Mouse (Mus musculus): ENCODE measurements around the gene Cyp2w1.

The Cyp2w1 gene

DNA sequence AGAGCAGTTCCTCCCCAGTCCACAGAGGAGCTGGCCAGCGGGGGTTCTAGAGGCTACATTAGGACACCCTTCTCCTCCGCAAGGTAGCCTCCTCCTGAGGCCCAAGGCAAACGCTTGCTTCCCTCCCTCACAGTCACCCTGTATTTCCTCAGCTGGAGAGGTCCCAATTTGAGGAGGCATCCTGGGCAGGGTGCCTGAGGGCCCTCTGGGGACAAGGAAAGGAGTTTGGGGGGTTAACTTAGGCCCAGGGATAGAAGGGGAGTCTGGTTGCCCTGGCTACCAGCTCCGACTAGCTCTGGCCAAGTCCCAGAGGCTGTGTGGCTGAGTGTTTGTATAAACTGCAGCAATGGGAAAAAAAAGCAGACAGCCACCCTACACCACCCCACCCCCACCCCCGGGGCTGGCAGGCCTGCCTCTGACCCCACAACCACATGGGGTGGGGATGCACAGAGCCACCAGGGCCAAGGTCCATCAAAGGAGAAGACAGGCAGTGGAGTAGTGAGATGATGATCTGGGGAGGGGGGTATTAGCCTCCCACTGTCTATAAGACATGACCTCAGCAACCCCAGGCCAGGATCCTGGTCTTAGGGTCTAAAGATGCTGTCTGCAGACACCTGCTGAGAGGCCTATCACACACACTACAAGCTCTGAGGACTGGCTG is 12.6 kb downstream of the Cyp2w1 start:
- no peak for DNase-seq (ENCODE audit: low read depth)

DNA sequence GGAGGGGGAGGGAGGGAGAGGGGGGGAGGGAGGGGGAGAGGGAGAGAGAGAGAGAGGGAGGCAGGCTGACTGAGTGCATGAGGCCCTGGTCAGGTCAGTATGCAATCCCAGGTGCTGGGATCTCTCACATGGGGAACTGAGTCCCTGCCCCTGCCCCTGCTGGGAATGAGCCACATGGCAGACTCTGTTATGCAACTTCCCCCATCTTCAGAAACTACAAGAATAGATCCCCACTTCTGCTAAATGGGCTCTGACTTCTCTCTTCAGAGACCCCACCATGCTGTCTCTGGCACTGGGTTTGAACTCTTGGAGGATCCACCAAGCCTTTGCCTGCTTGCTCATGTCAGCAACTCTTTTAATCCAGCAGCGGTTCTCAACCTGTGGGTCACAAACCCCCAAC is 13.4 kb downstream of the Cyp2w1 start:
- DNase-seq (ENCODE audit: low read depth): no peak

DNA sequence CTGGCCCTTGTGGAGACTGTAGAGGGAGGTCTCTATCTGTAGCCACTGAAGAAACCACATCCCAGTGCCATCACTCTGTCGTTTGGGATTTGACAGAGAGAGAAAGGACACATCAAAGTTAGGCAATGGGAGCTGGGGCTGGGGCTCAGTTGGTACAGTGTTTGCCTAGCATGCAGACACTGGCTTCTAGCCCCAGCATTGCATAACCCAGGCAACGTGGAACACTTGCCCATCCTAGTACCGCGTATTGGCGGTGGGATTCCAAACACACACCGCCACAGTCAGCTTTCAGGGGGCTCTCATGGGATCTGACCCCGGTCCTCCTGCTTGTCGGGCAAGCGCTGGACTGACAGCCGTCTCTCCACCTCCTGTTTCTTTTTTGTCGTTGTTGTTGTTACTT is 14.1 kb downstream of the Cyp2w1 start:
- no peak for DNase-seq (ENCODE audit: low read depth)

DNA sequence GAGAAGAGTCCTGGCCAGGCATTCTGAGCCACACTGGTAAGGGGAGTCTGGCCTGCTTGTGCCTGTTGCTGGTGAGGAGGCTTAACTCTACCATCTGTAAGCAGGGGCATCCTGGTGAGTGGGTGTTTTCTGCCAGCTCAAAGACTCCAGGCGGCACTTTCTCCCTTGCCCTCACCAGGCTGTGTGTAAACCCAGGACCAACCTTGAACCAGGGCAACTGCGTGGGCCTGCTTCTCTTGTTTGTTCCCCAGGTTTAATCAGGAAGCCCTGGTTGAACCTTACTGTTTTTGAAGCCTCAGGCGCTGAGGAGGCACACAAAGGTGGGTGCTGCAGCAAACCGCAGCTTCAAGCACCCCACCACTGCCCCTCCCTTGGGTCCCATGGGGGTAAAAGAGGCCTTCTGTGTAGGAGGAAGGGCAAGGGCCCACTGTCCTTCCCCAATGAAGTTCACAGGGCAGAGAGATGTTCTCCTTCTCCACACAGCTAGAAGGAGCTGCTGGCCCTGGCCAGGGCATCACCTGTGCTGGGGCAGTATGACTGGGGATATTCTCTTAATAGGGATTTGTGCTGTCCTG is 15.6 kb downstream of the Cyp2w1 start:
- DNase-seq (ENCODE audit: low read depth): no peak

DNA sequence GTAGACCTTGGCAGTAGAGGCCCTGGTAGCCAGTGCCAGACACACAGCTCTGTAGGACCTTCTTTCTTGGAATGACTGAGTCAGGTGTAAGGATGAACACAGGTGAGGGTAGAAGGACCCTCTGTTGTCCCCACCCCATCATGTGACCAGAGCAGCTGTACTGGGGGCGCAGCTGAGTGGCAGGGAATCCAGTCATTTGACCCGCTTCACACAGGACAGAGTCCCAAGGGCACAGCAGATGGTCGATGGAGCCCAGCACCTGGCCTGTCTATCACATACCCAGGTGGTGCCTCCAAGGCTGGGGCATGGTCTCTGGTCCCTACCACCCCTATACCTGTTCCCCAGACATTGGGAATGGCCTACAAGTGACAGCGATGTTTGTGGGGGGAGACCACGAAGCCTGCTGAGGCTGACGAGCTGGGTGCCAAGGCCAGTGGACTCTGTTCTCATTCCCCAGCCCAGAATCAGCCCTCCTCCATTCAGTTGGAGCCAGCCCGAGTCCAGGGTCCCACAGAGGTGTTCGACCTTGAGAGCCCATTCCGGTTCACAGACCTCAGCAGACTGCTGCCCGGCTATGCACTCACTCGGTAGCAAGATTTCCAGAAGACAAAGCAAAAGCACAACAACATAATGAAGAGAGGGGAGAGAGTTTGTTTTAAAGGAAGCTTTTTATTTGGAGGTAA is 16.4 kb downstream of the Cyp2w1 start:
- no peak for DNase-seq (ENCODE audit: low read depth)

DNA sequence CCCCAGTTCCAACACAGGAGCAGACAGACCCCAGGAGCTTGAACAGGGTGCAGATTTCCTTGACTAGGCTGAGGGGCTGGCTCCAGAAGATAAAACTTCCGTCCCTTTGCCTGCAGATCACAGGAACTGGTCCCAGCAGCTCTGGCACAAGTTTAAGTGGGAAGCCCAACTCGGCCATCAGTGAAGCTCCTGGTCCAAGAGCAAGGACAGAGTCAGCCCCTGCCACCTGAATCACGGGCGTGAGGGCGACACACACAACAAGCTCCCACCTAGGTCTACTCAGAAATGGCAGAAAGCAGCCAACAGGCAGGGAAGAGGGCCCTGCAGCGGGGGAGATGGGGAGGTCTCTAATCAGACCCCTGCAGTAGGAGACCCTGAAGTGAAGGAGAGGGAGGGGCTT is 17.9 kb downstream of the Cyp2w1 start:
- DNase-seq (ENCODE audit: low read depth): no peak

DNA sequence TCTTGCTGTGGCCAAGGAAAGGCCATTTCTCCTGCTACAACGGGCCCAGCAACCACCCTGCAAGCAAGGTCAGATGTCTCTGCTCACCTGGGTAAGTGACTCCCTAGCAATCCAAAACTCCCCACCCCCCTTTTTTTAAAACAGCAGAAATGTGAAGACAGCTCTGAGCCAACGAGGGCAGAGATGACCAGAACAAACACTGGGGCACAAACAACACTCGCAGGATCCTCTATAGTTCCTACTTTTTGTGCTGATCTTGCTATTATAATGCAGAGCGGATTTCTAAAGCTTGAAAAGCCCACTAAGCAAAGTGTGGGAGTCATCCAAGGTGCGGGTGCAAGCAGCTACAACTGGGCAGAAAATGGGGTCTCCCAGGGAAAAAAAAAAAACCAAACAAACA is 18.7 kb downstream of the Cyp2w1 start:
- DNase-seq (ENCODE audit: low read depth): no peak

DNA sequence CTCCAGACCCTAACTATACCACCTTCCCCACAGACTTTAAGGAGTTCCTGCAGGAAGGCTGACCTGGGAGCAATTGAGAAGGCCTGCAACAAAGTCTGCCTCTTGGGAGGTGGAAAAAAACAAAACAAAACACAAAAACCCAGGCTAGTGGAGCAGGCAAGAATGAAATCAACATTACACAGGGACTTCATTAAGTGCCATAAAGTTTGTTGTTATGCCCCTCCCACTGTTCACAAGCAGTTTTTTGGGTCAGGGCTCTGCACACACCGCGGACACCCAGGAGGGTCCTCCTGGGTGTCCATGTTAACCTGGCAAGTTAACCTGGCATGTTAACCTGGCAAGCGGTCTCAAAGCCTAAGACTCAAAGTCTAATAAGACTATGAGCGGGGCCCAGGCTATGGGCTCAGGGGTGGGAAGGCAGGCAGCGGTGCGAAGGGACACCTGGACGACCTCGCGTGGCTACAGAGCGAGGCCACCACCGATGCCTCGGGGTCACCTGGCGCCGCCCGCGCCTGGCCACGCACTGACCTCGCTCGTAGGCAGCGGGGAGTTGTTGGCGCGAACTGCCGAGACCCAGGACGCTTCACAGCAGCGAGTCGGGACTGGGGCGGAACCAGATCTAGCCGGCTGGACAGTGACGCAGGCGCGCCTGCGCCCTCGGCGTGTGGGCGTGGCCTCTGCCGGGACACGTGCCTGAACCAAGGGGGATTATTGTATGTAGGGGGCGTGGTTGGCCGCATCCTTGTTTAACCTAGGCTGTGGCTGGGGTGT is 19.4 kb downstream of the Cyp2w1 start:
- peak; percentile 94 for DNase-seq (ENCODE audit: low read depth)

DNA sequence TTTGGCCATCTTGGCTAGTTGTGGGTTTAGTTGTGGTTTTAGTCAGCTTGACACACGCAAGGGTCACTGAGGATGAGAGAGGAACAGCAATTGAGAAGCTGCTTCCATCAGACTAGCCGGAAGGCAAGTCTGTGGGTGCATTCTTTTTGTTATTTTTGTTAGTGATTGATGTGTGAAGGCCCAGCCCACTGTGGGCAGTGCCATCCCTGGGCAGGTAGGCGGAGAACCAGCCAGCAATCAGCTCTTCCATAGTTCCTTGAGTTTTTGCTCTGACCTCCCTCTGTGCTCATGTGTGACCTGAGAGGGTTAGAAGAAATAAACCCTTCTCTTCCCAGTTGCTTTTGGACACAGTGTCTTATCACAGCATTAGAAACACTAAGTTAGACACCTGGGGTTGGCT is 20.7 kb downstream of the Cyp2w1 start:
- no peak for DNase-seq (ENCODE audit: low read depth)

DNA sequence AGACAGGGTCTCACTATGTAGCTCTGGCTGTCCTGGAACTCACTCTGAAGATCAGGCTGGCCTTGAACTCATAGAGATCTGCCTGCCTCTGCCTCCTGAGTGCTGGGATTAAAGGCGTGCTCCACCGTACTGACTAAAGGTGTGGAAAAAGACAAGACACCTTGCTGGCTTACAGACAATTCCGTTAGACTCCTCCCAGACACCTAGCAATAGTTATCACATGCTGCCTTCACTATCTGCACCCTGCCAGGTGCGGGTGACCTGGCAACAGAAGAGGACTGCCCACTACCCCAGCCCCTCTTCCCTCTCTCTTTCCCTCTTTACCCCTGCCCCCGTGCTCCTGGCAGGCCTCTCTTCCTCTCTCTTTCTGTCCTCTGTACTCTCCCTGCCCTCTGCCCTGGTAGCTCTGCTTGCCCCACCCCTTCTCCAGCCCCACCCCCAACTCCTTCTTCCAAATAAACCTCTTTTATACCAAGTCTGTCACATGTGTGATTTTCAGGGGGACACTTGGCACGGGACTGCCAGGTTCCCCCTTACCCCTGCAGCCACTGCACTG is 21.6 kb downstream of the Cyp2w1 start:
- DNase-seq (ENCODE audit: low read depth): no peak

DNA sequence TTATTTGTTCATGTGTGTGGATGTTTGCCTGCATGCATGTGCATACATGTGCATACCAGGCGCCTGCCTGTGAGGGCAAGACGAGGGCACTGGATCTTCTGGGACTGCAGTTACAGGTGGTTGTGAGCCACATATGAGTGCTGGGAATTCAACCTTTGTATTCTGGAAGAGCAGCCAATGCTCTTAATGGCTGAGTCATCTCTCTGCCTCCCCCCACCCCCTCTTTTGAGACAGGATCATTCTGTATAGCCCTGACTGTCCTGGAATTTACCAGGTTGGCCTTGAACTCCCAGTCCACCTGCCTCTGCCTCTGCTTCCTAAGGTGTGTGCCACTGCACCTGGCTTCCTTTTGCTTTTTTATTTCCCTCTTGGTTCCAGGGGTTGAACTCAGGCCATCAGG is 22.4 kb downstream of the Cyp2w1 start:
- DNase-seq (ENCODE audit: low read depth): no peak

DNA sequence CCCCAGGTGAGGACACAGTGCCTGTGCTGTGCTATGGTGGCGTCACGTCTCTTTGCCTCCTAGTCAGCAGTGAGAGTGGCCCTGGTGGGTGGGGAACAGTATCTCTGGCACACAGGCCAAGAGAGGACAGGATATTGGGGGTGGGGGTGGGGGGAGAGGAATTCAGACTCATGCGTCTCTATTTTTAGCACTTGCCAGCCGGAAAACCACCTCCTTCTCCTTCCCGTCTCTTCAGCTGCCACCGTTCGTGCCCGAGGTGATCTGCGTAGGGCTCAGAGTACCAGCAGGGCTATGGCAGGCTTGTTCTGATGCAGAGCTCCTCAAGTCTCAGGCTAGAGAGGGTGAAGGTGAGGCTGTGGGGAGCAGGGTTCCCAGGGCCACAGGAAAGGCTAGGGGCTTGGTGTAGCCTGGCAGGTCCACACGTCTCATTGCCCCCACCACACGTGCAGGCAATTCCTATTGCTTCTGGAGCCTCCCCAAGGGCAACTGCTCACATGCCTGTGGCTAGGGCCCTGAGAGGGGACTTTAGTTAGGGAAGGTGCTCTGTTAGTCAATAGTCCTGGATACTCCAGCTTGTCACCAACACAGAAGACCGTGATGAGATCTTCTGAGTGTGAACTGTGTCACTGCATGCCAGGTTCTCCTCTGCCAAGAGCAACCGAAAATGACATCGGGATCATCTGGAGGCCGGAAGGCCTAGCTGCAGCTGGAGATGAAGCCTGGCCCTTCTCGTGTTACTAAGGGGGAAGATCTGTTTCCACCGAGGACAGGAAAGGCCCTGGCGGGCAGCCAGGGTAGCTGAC is 25.3 kb downstream of the Cyp2w1 start, which contains the start of gene Gpr146:
TSS of gene Gpr146 (plus strand) at position 230 of the 803 bp plus-strand sequence.
- peak; percentile 77 for DNase-seq (ENCODE audit: low read depth)

DNA sequence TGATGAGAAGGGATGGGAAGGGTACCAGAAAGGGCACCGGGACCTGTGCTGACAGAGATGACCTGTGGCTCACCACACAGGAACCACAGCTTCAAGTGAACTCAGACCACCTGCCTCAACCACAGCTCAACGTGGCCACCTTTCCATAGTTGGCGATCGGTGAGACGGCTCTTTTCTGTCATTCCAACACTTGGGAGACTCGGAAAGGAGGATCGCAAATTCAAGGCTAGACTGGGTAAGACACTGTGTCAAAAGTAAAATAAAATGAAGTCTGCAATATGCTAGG is 25.8 kb downstream of the Cyp2w1 start:
- peak; percentile 54 for DNase-seq (ENCODE audit: low read depth)

DNA sequence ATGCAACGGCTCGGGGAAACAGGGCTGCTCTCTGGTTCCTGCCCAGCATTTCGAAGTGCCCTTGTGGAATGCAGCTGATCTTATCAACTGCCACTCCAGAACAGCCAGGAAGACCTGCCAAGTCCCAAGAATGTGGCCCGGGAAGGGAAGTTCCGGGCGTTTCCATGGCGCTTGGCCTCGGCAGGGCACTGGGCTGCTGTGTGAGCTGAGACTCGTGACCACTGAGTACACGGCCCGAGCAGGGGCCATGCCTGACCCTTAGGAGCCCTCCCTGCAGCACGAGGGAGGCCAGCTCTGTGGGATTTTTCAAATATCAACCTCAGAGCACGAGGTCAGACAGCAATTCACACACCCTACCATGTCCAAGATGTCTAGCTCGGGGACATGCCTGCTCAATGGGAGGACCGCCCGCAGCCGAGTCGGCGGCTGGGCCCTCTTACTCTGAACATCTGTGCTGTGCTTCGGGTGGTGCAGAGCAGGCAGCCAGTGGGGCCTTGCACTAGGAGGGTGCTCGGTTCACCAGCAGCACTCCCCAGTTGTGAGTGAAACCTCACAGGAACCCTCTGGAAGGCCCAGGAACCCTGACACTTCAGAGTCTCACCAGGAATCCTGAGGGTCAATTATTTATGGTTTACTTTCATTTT is 26.7 kb downstream of the Cyp2w1 start:
- DNase-seq (ENCODE audit: low read depth): peak; percentile 27

DNA sequence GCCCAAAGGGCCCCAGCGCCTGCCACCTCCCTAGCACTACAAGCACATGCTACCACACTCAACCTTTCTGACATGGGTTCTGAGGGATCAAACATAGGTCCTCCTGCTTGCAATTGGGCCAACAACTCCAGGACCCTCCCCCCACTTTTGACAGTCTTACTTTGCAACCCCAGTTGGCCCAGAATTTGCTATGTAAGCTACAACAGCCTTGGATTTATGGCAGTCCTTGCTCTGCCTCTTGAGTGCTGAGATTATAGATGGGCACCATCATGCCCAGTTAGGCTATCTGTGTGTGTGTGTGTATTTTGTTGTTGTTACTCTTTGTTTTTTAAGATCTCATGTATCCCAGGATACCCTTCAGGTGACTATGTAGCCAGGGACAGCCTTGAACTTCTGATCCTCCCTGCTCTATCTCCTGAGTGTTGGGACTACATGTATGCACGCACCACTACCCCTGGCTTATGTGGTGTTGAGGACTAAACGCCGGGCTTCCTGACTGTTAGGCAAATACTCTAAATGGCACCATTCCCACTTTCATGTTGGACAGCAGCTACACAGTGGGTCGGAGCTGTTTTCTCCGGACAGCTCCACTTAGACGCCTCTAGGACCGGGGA is 27.5 kb downstream of the Cyp2w1 start:
- peak; percentile 63 for DNase-seq (ENCODE audit: low read depth)

DNA sequence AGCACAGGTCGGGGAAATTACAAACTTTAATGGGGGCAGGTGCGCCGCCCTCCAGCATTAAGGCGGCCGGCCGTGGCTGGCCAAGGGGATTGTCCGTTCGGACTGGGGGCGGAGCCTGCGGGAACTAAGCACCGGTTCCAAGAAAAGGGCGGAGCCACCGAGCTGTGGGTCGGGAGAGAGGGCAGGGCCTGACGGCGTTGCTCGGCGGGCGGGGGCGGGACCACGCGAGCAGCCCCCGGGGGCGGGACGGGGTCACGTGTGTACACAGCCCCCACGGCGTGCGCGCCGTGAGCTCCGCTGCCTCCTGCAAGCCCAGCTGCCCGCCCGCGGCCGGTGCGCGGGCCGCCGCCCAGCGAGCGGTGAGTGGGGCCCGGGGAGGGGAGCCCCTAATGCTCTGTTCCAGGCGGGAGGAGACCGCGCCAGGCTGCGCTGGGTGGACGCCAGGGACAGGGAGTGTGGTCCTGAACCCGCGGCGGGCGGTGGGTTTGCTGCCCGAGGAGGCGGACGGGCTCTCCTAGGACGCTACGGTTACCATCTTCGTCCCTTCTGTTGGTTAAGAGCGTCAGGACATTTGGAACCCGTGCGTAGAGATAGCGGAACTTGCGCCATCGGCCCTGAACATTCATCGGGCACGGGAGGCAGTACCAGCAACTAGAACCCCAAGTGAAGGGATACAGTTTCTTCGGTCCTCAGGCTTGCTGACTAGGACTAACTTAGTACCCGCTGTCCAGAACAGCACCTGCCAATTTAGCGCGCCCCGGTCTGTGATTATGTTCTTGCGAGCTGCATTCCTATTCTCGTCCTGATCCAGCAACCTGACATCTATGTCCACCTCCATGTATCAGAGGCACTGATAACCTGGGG is 28.2 kb downstream of the Cyp2w1 start:
- peak; percentile 92 for DNase-seq (ENCODE audit: low read depth)

DNA sequence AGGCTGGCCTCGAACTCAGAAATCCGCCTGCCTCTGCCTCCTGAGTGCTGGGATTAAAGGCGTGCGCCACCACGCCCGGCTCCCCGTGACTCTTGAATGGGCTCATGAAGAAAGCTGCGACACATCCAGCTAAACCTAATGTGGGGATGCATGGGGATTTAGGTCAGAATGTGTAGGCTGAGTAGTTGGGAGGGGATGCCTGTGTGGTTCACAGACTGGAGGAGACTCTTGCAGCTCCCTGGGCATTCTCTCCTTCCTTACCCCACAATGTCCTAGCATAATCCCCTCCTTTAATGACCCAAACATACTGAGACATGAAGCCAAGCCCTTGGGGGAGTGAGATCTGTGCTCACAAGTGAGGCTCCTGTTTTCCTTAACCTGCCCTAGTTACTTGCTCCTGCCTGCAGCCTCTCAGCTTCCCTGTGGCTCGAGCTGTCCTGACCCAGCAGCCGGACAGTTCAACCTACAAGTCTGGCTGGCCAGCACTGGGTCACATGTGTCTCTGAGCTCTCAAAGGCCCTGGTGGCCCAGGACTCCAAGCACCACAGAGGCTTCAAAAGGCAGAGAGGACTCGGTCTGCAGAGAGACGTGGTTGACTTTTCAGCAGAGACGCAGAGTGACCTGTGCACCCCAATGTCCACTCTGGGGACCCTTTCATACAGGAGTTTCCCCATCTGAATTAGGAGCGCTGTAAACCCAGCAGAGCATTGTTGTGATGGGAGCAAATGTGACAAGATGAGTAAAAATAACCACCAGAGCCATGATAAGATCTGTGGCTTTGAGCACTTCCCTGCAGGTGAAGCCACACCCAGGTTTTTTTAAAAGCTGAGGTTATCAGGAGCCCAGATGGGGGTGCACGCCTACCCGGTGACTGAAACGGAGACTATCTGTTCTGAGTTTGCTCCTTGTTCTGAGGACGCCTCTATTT is 29.4 kb downstream of the Cyp2w1 start:
- peak; percentile 96 for DNase-seq (ENCODE audit: low read depth)

DNA sequence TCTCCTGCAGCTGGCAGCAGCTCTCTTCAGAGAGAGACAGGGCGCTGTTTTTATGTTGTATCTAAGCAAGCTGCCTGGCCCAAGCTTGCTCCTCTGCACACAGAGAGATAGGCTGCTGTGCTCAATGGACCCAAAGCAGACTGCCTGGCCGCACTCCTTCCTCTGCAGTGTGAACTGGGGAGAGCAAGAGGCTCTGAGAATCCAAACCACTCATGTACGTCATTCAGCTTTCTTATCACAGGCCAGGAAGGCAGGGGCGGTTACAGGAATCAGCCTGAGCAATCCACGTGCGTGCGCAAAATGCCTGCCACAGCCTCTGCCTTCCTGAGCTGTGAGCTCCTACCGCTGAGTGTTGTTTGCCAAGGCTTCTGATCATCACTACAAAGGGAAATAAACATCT is 30.3 kb downstream of the Cyp2w1 start:
- peak; percentile 96 for DNase-seq (ENCODE audit: low read depth)

DNA sequence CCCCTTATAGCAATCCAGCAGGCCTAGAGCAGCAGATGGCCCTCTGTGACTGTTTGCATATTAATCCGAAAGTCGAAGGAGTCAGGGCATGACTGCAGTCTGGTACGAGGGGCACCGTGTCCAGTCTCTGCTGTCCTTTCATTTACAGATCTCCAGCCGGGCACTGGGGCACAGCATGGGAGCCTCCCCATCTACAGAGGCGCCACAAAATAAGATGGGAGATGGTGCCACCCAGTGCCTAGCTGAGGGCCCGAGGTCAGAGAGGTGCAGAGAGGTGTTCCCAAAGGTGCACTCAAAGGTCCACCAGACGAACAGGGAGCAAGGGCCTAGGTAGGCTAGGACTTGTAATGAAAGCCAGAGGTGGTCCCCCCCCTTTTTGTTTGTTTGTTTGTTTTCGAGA is 30.8 kb downstream of the Cyp2w1 start:
- no peak for DNase-seq (ENCODE audit: low read depth)
